Mouse (Mus musculus): ENCODE measurements around the gene Stk16.

The Stk16 gene

DNA sequence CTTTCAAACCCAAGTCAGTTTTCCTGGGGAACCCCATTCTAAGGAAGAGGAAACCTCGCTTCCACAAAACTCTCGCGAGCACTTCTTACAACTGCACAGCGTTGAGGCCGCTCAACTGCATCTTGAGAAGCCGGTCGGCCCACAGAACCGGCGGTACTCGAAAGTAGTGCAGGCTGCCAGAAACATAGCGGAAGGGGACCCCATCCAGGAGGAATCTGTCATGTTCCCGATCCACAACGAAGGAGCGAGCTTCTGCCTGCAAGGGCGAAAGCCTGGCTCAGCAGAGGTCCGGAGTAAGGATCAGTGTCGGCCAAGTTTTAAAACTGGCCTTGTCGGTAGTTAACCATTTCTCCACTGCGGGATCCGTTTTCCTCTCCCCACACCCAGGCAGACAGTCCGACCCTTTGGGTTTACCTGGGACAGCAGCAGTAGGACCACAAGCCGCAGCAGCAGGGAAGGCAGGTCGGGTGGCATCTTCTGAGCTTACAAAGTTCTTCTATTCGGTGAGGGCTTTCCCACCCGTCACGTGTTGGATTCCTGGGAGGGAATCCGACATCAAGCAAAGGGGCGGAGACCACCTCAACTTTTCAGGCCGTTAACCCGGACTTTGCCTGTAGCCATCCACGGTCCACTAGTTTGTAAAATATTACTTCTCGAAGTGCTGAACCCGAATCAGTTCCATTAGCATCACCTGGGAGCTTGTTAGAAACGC lies 1.5 kb upstream of the Stk16 start:
- in situ Hi-C loops (cut with MboI; ENCODE audit: low pct_unique_long_range_greater_than_20kb in 1 of 2, low sequenced_read_pairs in 2 of 2, unreplicated experiment in 1 of 2), result no loop called here

DNA sequence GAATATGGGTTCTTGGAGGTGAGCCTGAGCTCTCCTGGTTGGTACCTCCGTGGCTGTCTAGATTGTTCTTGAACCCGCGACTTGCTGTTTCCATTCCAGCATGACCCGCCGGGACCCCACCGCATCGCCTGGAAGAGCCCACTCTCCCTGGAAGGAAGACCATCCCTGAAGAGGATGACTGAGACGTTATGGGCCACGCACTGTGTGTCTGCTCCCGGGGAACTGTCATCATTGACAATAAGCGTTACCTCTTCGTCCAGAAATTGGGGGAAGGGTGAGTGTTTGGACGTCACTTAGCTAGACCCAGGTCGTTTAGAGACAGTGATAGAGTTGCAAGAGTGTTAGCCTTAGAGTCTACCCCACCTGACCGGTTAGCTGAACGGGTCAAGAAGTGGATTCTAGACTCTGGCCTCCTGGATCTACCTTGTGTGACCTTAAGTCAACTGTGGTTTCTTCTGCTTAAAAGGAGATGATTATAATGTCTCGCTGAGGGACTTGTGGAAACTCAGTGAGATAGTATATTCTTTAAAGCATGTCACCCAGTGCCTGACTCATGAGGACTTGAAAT lies 587 bp downstream of the Stk16 start:
- in situ Hi-C loops (cut with MboI; ENCODE audit: low pct_unique_long_range_greater_than_20kb in 1 of 2, low sequenced_read_pairs in 2 of 2, unreplicated experiment in 1 of 2), result no loop called here

- in situ Hi-C loops (cut with MboI; ENCODE audit: low pct_unique_long_range_greater_than_20kb in 1 of 2, low sequenced_read_pairs in 2 of 2, unreplicated experiment in 1 of 2), result no loop called here
Measured at GRCm38 (mm10) chr1:75212542-75212941, 1.9 kb downstream of the Stk16 start.

- in situ Hi-C loops (cut with MboI; ENCODE audit: low pct_unique_long_range_greater_than_20kb in 1 of 2, low sequenced_read_pairs in 2 of 2, unreplicated experiment in 1 of 2), result no loop called here
Measured at GRCm38 (mm10) chr1:75213096-75213495, 2.5 kb downstream of the Stk16 start.

DNA sequence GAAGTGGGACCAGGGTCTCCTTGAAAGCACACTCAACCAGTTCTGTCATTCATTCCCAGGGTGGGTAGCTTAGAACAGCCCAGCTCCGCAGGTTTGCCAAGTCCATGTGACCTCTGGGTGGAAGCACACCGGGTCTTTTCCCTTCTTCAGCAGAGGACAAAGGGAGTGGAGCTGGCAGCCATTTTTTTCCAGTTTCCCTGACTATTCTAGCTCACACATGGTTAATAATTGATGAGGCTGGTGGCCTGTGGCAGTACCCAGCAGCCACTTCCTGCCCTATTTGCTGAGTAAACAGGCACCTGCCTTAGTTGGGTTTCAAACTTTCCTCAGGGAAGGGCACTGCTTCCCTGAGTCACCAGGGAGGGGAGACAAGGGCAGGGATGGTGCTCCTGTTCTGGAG lies 3.8 kb downstream of the Stk16 start:
- in situ Hi-C loops (cut with MboI; ENCODE audit: low pct_unique_long_range_greater_than_20kb in 1 of 2, low sequenced_read_pairs in 2 of 2, unreplicated experiment in 1 of 2), result no loop called here

GRCm38 (mm10) chr1:75214886-75215285 lies 4.2 kb downstream of the Stk16 start:
- in situ Hi-C loops (cut with MboI; ENCODE audit: low pct_unique_long_range_greater_than_20kb in 1 of 2, low sequenced_read_pairs in 2 of 2, unreplicated experiment in 1 of 2), result no loop called here

DNA sequence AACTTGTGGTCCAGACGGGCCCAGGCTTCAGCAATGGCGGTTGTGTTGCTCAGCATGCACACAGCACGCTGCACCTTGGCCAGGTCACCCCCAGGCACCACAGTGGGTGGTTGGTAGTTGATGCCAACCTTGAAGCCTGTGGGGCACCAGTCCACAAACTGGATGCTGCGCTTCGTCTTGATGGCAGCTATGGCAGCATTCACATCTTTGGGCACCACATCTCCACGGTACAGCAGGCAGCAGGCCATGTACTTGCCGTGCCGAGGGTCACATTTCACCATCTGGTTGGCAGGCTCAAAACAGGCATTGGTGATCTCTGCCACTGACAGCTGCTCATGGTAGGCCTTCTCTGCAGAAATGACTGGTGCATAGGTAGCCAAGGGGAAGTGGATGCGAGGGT lies 5.1 kb downstream of the Stk16 start:
- in situ Hi-C loops (cut with MboI; ENCODE audit: low pct_unique_long_range_greater_than_20kb in 1 of 2, low sequenced_read_pairs in 2 of 2, unreplicated experiment in 1 of 2), result no loop called here

DNA sequence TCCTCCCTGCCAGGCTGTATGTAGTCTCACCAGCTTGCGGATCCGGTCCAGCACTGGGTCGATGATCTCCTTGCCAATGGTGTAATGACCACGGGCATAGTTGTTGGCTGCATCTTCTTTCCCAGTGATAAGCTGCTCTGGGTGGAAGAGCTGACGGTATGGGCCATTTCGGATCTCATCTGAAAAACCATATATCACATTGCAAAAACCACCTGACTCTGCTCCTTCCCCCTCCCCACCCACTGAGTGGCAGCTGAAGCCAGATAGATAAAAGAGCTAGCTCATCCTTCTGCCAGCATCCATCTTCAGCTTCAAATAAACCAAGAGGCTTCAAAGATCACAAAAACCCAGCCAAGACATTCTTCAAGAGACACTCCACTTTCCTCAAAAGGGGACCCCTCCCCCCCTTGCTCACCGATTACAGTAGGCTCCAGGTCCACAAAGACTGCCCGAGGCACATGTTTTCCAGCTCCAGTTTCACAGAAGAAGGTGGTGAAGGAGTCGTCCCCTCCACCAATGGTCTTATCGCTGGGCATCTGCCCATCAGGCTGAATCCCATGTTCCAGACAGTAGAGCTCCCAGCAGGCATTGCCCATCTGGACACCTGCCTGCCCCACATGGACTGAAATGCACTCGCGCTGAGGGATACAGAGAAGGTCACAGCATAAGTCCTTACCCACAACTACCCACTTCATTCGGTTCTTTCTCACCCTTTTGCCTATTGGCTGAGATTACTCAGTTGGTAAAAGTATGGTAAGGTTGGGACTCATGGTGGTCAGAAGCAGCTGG lies 6.4 kb downstream of the Stk16 start:
- in situ Hi-C loops (cut with MboI; ENCODE audit: low pct_unique_long_range_greater_than_20kb in 1 of 2, low sequenced_read_pairs in 2 of 2, unreplicated experiment in 1 of 2), result no loop called here

GRCm38 (mm10) chr1:75217893-75218226 lies 7.2 kb downstream of the Stk16 start:
- in situ Hi-C loops (cut with MboI; ENCODE audit: low pct_unique_long_range_greater_than_20kb in 1 of 2, low sequenced_read_pairs in 2 of 2, unreplicated experiment in 1 of 2), result no loop called here

GRCm38 (mm10) chr1:75218227-75219001 lies 7.8 kb downstream of the Stk16 start:
- in situ Hi-C loops (cut with MboI; ENCODE audit: low pct_unique_long_range_greater_than_20kb in 1 of 2, low sequenced_read_pairs in 2 of 2, unreplicated experiment in 1 of 2), result no loop called here

DNA sequence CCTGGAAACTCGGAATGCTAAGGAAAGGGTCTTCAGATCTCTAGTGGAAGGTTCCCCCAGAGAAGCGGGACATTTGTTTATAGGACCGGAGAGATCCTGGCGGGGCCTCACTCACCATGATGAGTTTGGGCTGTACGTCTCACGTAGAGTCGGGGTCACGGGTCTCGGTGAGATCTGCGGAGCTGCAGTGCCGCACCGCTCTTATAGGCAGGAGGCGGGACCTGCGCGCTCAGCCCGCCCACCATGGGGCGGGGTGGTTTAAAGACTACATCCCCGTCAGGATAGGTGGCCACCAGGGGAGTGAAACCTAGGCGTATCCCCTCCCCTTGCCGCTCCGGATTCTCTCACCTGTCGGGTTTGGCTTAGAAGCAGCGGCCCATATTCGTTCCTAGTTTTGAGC lies 8.4 kb downstream of the Stk16 start:
- in situ Hi-C loops (cut with MboI; ENCODE audit: low pct_unique_long_range_greater_than_20kb in 1 of 2, low sequenced_read_pairs in 2 of 2, unreplicated experiment in 1 of 2), result no loop called here

GRCm38 (mm10) chr1:75219531-75219930 lies 8.9 kb downstream of the Stk16 start, which contains the start of gene Tuba4a:
Gene Tuba4a, minus strand, starts transcription at chr1:75219865.
- in situ Hi-C loops (cut with MboI; ENCODE audit: low pct_unique_long_range_greater_than_20kb in 1 of 2, low sequenced_read_pairs in 2 of 2, unreplicated experiment in 1 of 2), result no loop called here

GRCm38 (mm10) chr1:75221538-75221937 lies 10.9 kb downstream of the Stk16 start:
- in situ Hi-C loops (cut with MboI; ENCODE audit: low pct_unique_long_range_greater_than_20kb in 1 of 2, low sequenced_read_pairs in 2 of 2, unreplicated experiment in 1 of 2), result no loop called here

GRCm38 (mm10) chr1:75222926-75223325 lies 12.3 kb downstream of the Stk16 start:
- in situ Hi-C loops (cut with MboI; ENCODE audit: low pct_unique_long_range_greater_than_20kb in 1 of 2, low sequenced_read_pairs in 2 of 2, unreplicated experiment in 1 of 2), result no loop called here

DNA sequence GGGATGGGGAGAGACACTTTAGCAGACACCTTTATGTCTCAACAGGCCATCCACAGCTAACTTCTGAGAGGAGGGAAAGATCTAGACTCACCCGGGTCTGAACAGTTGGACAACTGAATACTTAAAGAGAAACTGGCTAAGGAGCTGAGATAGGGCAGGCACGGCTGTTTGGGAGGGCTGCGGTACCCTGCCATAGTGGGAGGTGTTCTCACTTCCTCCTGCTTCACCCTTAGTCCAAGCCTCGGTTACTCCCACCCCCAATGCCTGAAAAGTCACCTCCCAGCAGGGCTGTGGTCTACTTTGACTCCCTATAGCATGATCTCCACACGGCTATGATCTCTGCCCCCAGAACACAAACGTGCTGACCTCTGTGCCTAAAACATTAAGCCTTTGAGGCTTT lies 12.9 kb downstream of the Stk16 start:
- in situ Hi-C loops (cut with MboI; ENCODE audit: low pct_unique_long_range_greater_than_20kb in 1 of 2, low sequenced_read_pairs in 2 of 2, unreplicated experiment in 1 of 2), result no loop called here

- in situ Hi-C loops (cut with MboI; ENCODE audit: low pct_unique_long_range_greater_than_20kb in 1 of 2, low sequenced_read_pairs in 2 of 2, unreplicated experiment in 1 of 2), result no loop called here
Measured at GRCm38 (mm10) chr1:75225473-75225872, 14.8 kb downstream of the Stk16 start.

- in situ Hi-C loops (cut with MboI; ENCODE audit: low pct_unique_long_range_greater_than_20kb in 1 of 2, low sequenced_read_pairs in 2 of 2, unreplicated experiment in 1 of 2), result no loop called here
Measured at GRCm38 (mm10) chr1:75226138-75226537, 15.5 kb downstream of the Stk16 start.

GRCm38 (mm10) chr1:75227653-75228052 lies 17.0 kb downstream of the Stk16 start:
- in situ Hi-C loops (cut with MboI; ENCODE audit: low pct_unique_long_range_greater_than_20kb in 1 of 2, low sequenced_read_pairs in 2 of 2, unreplicated experiment in 1 of 2), result no loop called here

- in situ Hi-C loops (cut with MboI; ENCODE audit: low pct_unique_long_range_greater_than_20kb in 1 of 2, low sequenced_read_pairs in 2 of 2, unreplicated experiment in 1 of 2), result no loop called here
Measured at GRCm38 (mm10) chr1:75229158-75229557, 18.5 kb downstream of the Stk16 start.

Measured in mouse embryonic stem cell (cell line).